Mouse (Mus musculus): ENCODE results near the gene R3hdm4.
A peak's percentile ranks its signal among the peaks of the same experiment; 100 is the strongest.

- TF ChIP-seq CTCF (IDR thresholded peaks at IDR 0.05) (no peak), EP300 (IDR thresholded peaks at IDR 0.05; ENCODE audit: insufficient read depth, low read depth, low read length) (peak; percentile 95)
Measured at GRCm38 (mm10) chr10:79924998-79925784, 4.2 kb upstream of the R3hdm4 start.

Measured in heart, adult 2 months (tissue).